Mouse (Mus musculus) midbrain, embryonic 14.5 days (tissue): ENCODE measurements around the gene Scd4. TPM values are rescaled to one million over a fixed set of nuclear protein-coding genes. Genes with fewer than 3 reads are reported as not detected.

ENCODE experiments used
- ATAC-seq: fragments of 200-750 bp; cut with Nextera tagmentation; 2 replicates; pipeline ENCODE4 v1.8.0; 2017; ENCODE audit warnings: moderate number of reproducible peaks, moderate library complexity; ENCODE audit not compliant: low FRiP score, low TSS enrichment
- DNase-seq: peaks from one replicate; pipeline ENCODE4 v3.0.0-alpha.2; 2015
- H3K27ac ChIP-seq: fragments of 300-500 bp; sonication (generic); replicated peaks from 2 replicates; pipeline ENCODE4 v1.5.1; 2014; ENCODE audit warnings: mild to moderate bottlenecking, low read depth, low read length, moderate library complexity
- H3K27me3 ChIP-seq: fragments of 300-500 bp; sonication (generic); 2 replicates; pipeline ENCODE4 v1.6.1; 2014; ENCODE audit warnings: low read length, control low read depth, mixed read lengths; ENCODE audit not compliant: control insufficient read depth, insufficient read depth
- H3K36me3 ChIP-seq: fragments of 300-500 bp; sonication (generic); 2 replicates; pipeline ENCODE4 v1.6.1; 2014; ENCODE audit warnings: low read length, control low read depth; ENCODE audit not compliant: control insufficient read depth, insufficient read depth
- H3K4me1 ChIP-seq: fragments of 300-500 bp; sonication (generic); 2 replicates; pipeline ENCODE4 v1.6.1; 2014; ENCODE audit warnings: mild to moderate bottlenecking, antibody characterized with exemption, low read length, control low read depth; ENCODE audit not compliant: control insufficient read depth, insufficient read depth
- H3K4me2 ChIP-seq: fragments of 300-500 bp; sonication (generic); 2 replicates; pipeline ENCODE4 v1.6.1; 2014; ENCODE audit warnings: mild to moderate bottlenecking, low read length, moderate library complexity
- H3K4me3 ChIP-seq: fragments of 300-500 bp; sonication (generic); replicated peaks from 2 replicates; pipeline ENCODE4 v1.5.1; 2014; ENCODE audit warnings: low read depth, low read length
- H3K9ac ChIP-seq: fragments of 300-500 bp; sonication (generic); replicated peaks from 2 replicates; pipeline ENCODE4 v1.6.1; 2014; ENCODE audit warnings: mild to moderate bottlenecking, low read length, moderate library complexity
- H3K9me3 ChIP-seq: fragments of 300-500 bp; sonication (generic); 2 replicates; pipeline ENCODE4 v1.6.1; 2016; ENCODE audit warnings: low read length, control low read depth, mixed read lengths; ENCODE audit not compliant: control insufficient read depth
- WGBS: fragments of 180-500 bp; shearing (Covaris S2); extraction: QIAGEN DNeasy Blood & Tissue Kit; methylation state at CpG from one replicate; pipeline ENCODE4 v1.1.7; 2014; 5-methylcytosine and 5-hydroxymethylcytosine counted together
- polyA plus RNA-seq: library from polyadenylated mRNA; unstranded; fragments of >200 nt; fragmentation: Nextera tagmentation; extraction: Ambion mirVana; gene quantifications from 2 replicates; pipeline ENCODE4 v1.2.1, GENCODE M21; 2014

The Scd4 gene
- 0.11 and 0.19 TPM in 2 replicates for polyA plus RNA-seq

GRCm38 (mm10) chr19:44332833-44333623, at the start of gene Scd4:
Gene Scd4, plus strand, starts transcription at chr19:44333092.
- H3K4me3 ChIP-seq = no peak within 1 kb of the TSS
- no peak within 1 kb of the TSS for H3K4me2 ChIP-seq
- no peaks in the 10 kb centered on the region for H3K4me1 ChIP-seq
- H3K36me3 ChIP-seq = no peaks in the 10 kb centered on the region
- WGBS = 82% methylated on average over 10 of the region's 10 CpGs
- no peaks in the 10 kb centered on the region for H3K27me3 ChIP-seq
- ATAC-seq (no peak), DNase-seq (no peak)
- H3K9ac ChIP-seq = no peak within 1 kb of the TSS
- no peaks in the 10 kb centered on the region for H3K9me3 ChIP-seq
- H3K27ac ChIP-seq = no peak within 1 kb of the TSS

GRCm38 (mm10) chr19:44283157-44284024, 49.5 kb upstream of the Scd4 start:
- Histone ChIP-seq H3K4me2 (peak overlapping the region; percentile 91), H3K27ac (peak overlapping the region; percentile 92), H3K27me3 (no peaks in the 10 kb centered on the region), H3K9me3 (no peaks in the 10 kb centered on the region), H3K36me3 (no peaks in the 10 kb centered on the region), H3K4me1 (peaks cover 42% of the 10 kb centered on the region), H3K4me3 (peak overlapping the region; percentile 47), H3K9ac (peak overlapping the region; percentile 4; the same call in 1 of the 2 replicates)
- ATAC-seq (no peak), DNase-seq (no peak)
- WGBS = 21% methylated on average over 15 of the region's 15 CpGs

- H3K4me3 ChIP-seq = peak overlapping the region; percentile 47
- H3K36me3 ChIP-seq = no peaks in the 10 kb centered on the region
- DNase-seq (peak; percentile 97), ATAC-seq (peak; percentile 98)
- no peaks in the 10 kb centered on the region for H3K27me3 ChIP-seq
- H3K9me3 ChIP-seq = no peaks in the 10 kb centered on the region
- peak overlapping the region; percentile 92 for H3K27ac ChIP-seq
- peaks cover 42% of the 10 kb centered on the region for H3K4me1 ChIP-seq
- H3K9ac ChIP-seq = peak overlapping the region; percentile 63; the same call in 1 of the 2 replicates
- WGBS = under 1% methylated on average over 38 of the region's 38 CpGs
- H3K4me2 ChIP-seq = peak overlapping the region; percentile 91
These were observed 48.7 kb upstream of the Scd4 start for GRCm38 (mm10) chr19:44284025-44284695.

GRCm38 (mm10) chr19:44284723-44285122, 48.2 kb upstream of the Scd4 start:
- Histone ChIP-seq H3K27me3 (no peaks in the 10 kb centered on the region), H3K36me3 (no peaks in the 10 kb centered on the region), H3K27ac (peak overlapping the region; percentile 92), H3K4me3 (peak overlapping the region; percentile 47), H3K9me3 (no peaks in the 10 kb centered on the region), H3K4me2 (peak overlapping the region; percentile 91), H3K9ac (peak overlapping the region; percentile 63; the same call in 1 of the 2 replicates), H3K4me1 (peaks cover 39% of the 10 kb centered on the region)
- DNase-seq = no peak
- peak; percentile 40; the same call in 1 of the 2 replicates for ATAC-seq
- 2% methylated on average over 11 of the region's 11 CpGs for WGBS

GRCm38 (mm10) chr19:44285554-44285953, 47.3 kb upstream of the Scd4 start:
- Histone ChIP-seq H3K27me3 (no peaks in the 10 kb centered on the region), H3K9me3 (no peaks in the 10 kb centered on the region), H3K4me3 (no peak overlapping the region), H3K9ac (no peak overlapping the region), H3K4me2 (no peak overlapping the region), H3K36me3 (no peaks in the 10 kb centered on the region), H3K27ac (no peak overlapping the region), H3K4me1 (peaks cover 32% of the 10 kb centered on the region)
- no peak for DNase-seq
- no peak for ATAC-seq
- 83% methylated on average over 8 of the region's 8 CpGs for WGBS

GRCm38 (mm10) chr19:44286109-44286508, 46.8 kb upstream of the Scd4 start:
- H3K4me1 ChIP-seq = peaks cover 27% of the 10 kb centered on the region
- DNase-seq = no peak
- 64% methylated on average over 2 of the region's 2 CpGs for WGBS
- H3K9ac ChIP-seq = no peak overlapping the region
- no peaks in the 10 kb centered on the region for H3K27me3 ChIP-seq
- ATAC-seq = no peak
- no peaks in the 10 kb centered on the region for H3K9me3 ChIP-seq
- H3K36me3 ChIP-seq = no peaks in the 10 kb centered on the region
- H3K4me3 ChIP-seq = no peak overlapping the region
- H3K27ac ChIP-seq = no peak overlapping the region
- no peak overlapping the region for H3K4me2 ChIP-seq

- Histone ChIP-seq H3K9me3 (no peaks in the 10 kb centered on the region), H3K27ac (no peak overlapping the region), H3K36me3 (no peaks in the 10 kb centered on the region), H3K27me3 (no peaks in the 10 kb centered on the region), H3K4me1 (peaks cover 31% of the 10 kb centered on the region), H3K4me3 (no peak overlapping the region), H3K9ac (no peak overlapping the region), H3K4me2 (no peak overlapping the region)
- WGBS = 85% methylated on average over 11 of the region's 11 CpGs
- ATAC-seq = no peak
- no peak for DNase-seq
These were observed 45.3 kb upstream of the Scd4 start for GRCm38 (mm10) chr19:44287415-44288110.

GRCm38 (mm10) chr19:44292083-44292482, 40.8 kb upstream of the Scd4 start:
- Histone ChIP-seq H3K36me3 (peaks cover 20% of the 10 kb centered on the region), H3K9ac (no peak overlapping the region), H3K4me2 (peak overlapping the region; percentile 100), H3K9me3 (no peaks in the 10 kb centered on the region), H3K4me1 (peaks cover 22% of the 10 kb centered on the region), H3K27ac (peak overlapping the region; percentile 97), H3K27me3 (no peaks in the 10 kb centered on the region), H3K4me3 (no peak overlapping the region)
- 82% methylated on average over 2 of the region's 2 CpGs for WGBS
- ATAC-seq (no peak), DNase-seq (no peak)
